ENCODE assay signal across 15 mouse cellular contexts in genomic region chr7:123172101-123172500, GRCm38 (mm10).
"Had no signal": no experiment of that assay in that cellular context is flagged by ENCODE, and none has a peak within 500 bp of the region (broad histone marks: within the 10 kb centered on the region; RNA-seq: fewer than 3 reads in every experiment).

No protein-coding gene starts in this region.

- DNase-seq: liver, embryonic 13.5 days; liver, postnatal 0 days; lung, embryonic 14.5 days; right cerebral cortex, postnatal 14 days; thymus, adult 18-20 months; thymus, postnatal 14 days; thymus, postnatal 36 days had no signal

- H3K9me3 ChIP-seq: liver, embryonic 13.5 days; liver, embryonic 15.5 days; megakaryocyte, embryonic 14.5 days; midbrain, embryonic 13.5 days; midbrain, embryonic 15.5 days; neural tube, embryonic 12.5 days; stomach, embryonic 15.5 days had no signal

- H3K4me3 ChIP-seq: liver, embryonic 13.5 days; liver, embryonic 15.5 days; megakaryocyte, embryonic 14.5 days; midbrain, embryonic 13.5 days; midbrain, embryonic 15.5 days; neural tube, embryonic 12.5 days; stomach, embryonic 15.5 days had no signal

- H3K4me1 ChIP-seq: liver, embryonic 13.5 days; liver, embryonic 15.5 days; megakaryocyte, embryonic 14.5 days; midbrain, embryonic 13.5 days; midbrain, embryonic 15.5 days; neural tube, embryonic 12.5 days; stomach, embryonic 15.5 days had no signal

- H3K4me2 ChIP-seq: liver, embryonic 13.5 days; liver, embryonic 15.5 days; lung, embryonic 14.5 days; midbrain, embryonic 11.5 days; midbrain, embryonic 13.5 days; midbrain, embryonic 15.5 days; neural tube, embryonic 12.5 days; stomach, embryonic 15.5 days had no signal

- H3K9ac ChIP-seq: liver, embryonic 13.5 days; liver, embryonic 15.5 days; liver, postnatal 0 days; lung, embryonic 14.5 days; midbrain, embryonic 13.5 days; midbrain, embryonic 15.5 days; neural tube, embryonic 12.5 days; stomach, embryonic 15.5 days had no signal

- ATAC-seq: liver, postnatal 0 days; midbrain, embryonic 13.5 days; midbrain, embryonic 15.5 days had no signal

- H3K27ac ChIP-seq: liver, embryonic 13.5 days; liver, embryonic 15.5 days; macrophage; midbrain, embryonic 13.5 days; midbrain, embryonic 15.5 days; neural tube, embryonic 12.5 days; stomach, embryonic 15.5 days had no signal

- H3K27me3 ChIP-seq: liver, embryonic 13.5 days; liver, embryonic 15.5 days; megakaryocyte, embryonic 14.5 days; midbrain, embryonic 13.5 days; midbrain, embryonic 15.5 days; neural tube, embryonic 12.5 days; stomach, embryonic 15.5 days had no signal
